Comparison of ENCODE assay signal across 9 mouse cellular contexts in the genomic region with DNA sequence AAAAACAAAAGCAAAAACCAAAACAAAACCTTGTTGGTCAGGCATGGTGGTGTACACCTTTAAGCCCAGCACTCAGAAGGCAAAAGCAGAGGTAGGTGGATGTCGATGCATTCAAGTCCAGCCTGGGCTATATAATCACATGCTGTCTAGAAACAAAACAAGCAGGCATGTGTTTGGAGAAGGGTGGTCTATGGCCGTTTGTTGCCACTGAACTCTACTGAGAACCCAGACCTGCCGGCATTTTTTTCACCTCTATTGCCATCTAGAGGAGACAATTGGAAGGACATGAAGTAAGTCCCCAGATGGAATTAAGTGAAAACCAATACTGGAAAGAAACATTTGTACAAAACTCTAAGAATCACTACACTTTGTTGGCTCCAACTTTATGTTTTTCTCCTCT. TPM values are rescaled to one million over a fixed set of nuclear protein-coding genes. Genes with fewer than 3 reads are reported as not detected.
DNase-seq lines count a peak whose midpoint lies in the region; ATAC-seq and TF ChIP-seq lines count a peak whose summit lies in the region.
"Had no signal": no experiment of that assay in that cellular context is flagged by ENCODE, and none has a peak within 500 bp of the region (broad histone marks: within the 10 kb centered on the region; RNA-seq: fewer than 3 reads in every experiment).

No protein-coding gene starts in this region.

- no peak overlapping the region for H3K9ac ChIP-seq in hindbrain, embryonic 16.5 days (ENCODE audit: low read depth, low read length)
- H3K9ac ChIP-seq in lung, embryonic 14.5 days, result no peak overlapping the region

- no peaks in the 10 kb centered on the region for H3K4me1 ChIP-seq in hindbrain, embryonic 16.5 days (ENCODE audit: control insufficient read depth, insufficient read depth, low read depth, low read length)
- H3K4me1 ChIP-seq in lung, embryonic 14.5 days (ENCODE audit: insufficient read depth), result peaks cover 6% of the 10 kb centered on the region; the same call in 1 of the 2 replicates

- no peak overlapping the region for H3K4me3 ChIP-seq in left cerebral cortex, adult 2 months
- no peak overlapping the region for H3K4me3 ChIP-seq in hindbrain, embryonic 16.5 days (ENCODE audit: low read length)
- H3K4me3 ChIP-seq in lung, embryonic 14.5 days (ENCODE audit: low read depth, low read length), result no peak overlapping the region
- H3K4me3 ChIP-seq: myocyte had no signal

- no peak for DNase-seq in left cerebral cortex, adult 2 months (ENCODE audit: extremely low spot score in 1 of 2, low spot score in 2 of 2)
- no peak for DNase-seq in left cerebral cortex, adult 11 months (ENCODE audit: low spot score)
- DNase-seq in R1 (ENCODE audit: low read depth, low spot score), result peak; percentile 70
- DNase-seq in embryo, embryonic 11 days, result peak; percentile 80
- peak; percentile 88 for DNase-seq in lung, embryonic 14.5 days
- peak; percentile 33 for DNase-seq in retina, adult 2 months (ENCODE audit: low read depth, low spot score)
- no peak for DNase-seq in ovary, postnatal 14 days (ENCODE audit: low spot score)

- ATAC-seq in hindbrain, embryonic 16.5 days, result peak; percentile 69
- ATAC-seq in lung, embryonic 14.5 days (ENCODE audit: insufficient read depth), result peak; percentile 42; the same call in 1 of the 2 replicates

- H3K27me3 ChIP-seq in hindbrain, embryonic 16.5 days (replicated peaks; ENCODE audit: control insufficient read depth, insufficient read depth, low read length), result no peaks in the 10 kb centered on the region
- no peaks in the 10 kb centered on the region for H3K27me3 ChIP-seq in lung, embryonic 14.5 days (ENCODE audit: insufficient read depth, low read length)

- TF ChIP-seq CTCF in left cerebral cortex, adult 2 months (IDR thresholded peaks at IDR 0.05), result peak; percentile 84
- peak; percentile 76 for TF ChIP-seq CTCF in lung, embryonic 14.5 days (IDR thresholded peaks at IDR 0.05; ENCODE audit: low read depth)

- H3K27ac ChIP-seq in left cerebral cortex, adult 2 months, result no peak overlapping the region
- H3K27ac ChIP-seq in hindbrain, embryonic 16.5 days (ENCODE audit: low read depth, low read length), result no peak overlapping the region
- no peak overlapping the region for H3K27ac ChIP-seq in lung, embryonic 14.5 days (ENCODE audit: low read depth)

- WGBS in hindbrain, embryonic 16.5 days, result 0% methylated on average over 3 of the region's 3 CpGs
- 2% methylated on average over 3 of the region's 3 CpGs for WGBS in lung, embryonic 14.5 days

- peak overlapping the region; percentile 5; the same call in 1 of the 2 replicates for H3K4me2 ChIP-seq in hindbrain, embryonic 16.5 days (ENCODE audit: low read length)
- no peak overlapping the region for H3K4me2 ChIP-seq in lung, embryonic 14.5 days

- no peaks in the 10 kb centered on the region for H3K36me3 ChIP-seq in hindbrain, embryonic 16.5 days (ENCODE audit: control insufficient read depth, insufficient read depth, low read length)
- H3K36me3 ChIP-seq in lung, embryonic 14.5 days (ENCODE audit: insufficient read depth), result no peaks in the 10 kb centered on the region

- intact Hi-C loops in left cerebral cortex, adult 2 months (cut with DNase I), result loop anchor here (1.0 to 5.0 kb wide), 2 partner anchors 99 to 176 kb away; no protein-coding TSS in a partner anchor

- H3K9me3 ChIP-seq in hindbrain, embryonic 16.5 days (ENCODE audit: control insufficient read depth, low read length), result no peaks in the 10 kb centered on the region
- H3K9me3 ChIP-seq in lung, embryonic 14.5 days (ENCODE audit: low read depth, low read length), result no peaks in the 10 kb centered on the region

RNA-seq across cellular contexts. Expression of a gene that starts 50.9 kb away (rescaled TPM):
- total RNA-seq in left cerebral cortex, adult 2 months (2021), result 10 to 100 TPM; 33.7 to 36.8 TPM
- polyA plus RNA-seq in hindbrain, embryonic 16.5 days (2015; fragmentation: Nextera tagmentation; extraction: Ambion mirVana), result 21.6 and 27.6 TPM in 2 replicates
- polyA plus RNA-seq in lung, embryonic 14.5 days (2014; fragmentation: Nextera tagmentation; extraction: Ambion mirVana), result 47.9 and 55.7 TPM in 2 replicates

Comparison
In these comparisons a context has a peak if more than half of its experiments do, and no peak if none do; other contexts are left out.
1. DNase-seq: peak in R1 (single experiment), embryo, embryonic 11 days (single experiment), lung, embryonic 14.5 days (single experiment) and retina, adult 2 months (single experiment); none in left cerebral cortex, adult 2 months (0 of 2), left cerebral cortex, adult 11 months (single experiment) and ovary, postnatal 14 days (single experiment).